Comparison of ENCODE assay signal across 29 mouse cellular contexts in genomic region chr11:79316807-79317345, GRCm38 (mm10). TPM values are rescaled to one million over a fixed set of nuclear protein-coding genes. Genes with fewer than 3 reads are reported as not detected.
DNase-seq lines count a peak whose midpoint lies in the region; ATAC-seq and TF ChIP-seq lines count a peak whose summit lies in the region.
"Had no signal": no experiment of that assay in that cellular context is flagged by ENCODE, and none has a peak within 500 bp of the region (broad histone marks: within the 10 kb centered on the region; RNA-seq: fewer than 3 reads in every experiment).

No protein-coding gene starts in this region.

- H3K36me3 ChIP-seq in forebrain, postnatal 0 days (ENCODE audit: insufficient read depth) = no peaks in the 10 kb centered on the region
- H3K36me3 ChIP-seq in forebrain, embryonic 10.5 days (replicated peaks) = no peaks in the 10 kb centered on the region
- H3K36me3 ChIP-seq: heart, embryonic 10.5 days; heart, embryonic 13.5 days; hindbrain, embryonic 13.5 days; intestine, embryonic 15.5 days had no signal

- ATAC-seq in forebrain, postnatal 0 days = no peak
- no peak for ATAC-seq in erythroid progenitor cell, adult 5-6 weeks (replicated peaks; ENCODE audit: low FRiP score, poor library complexity, severe bottlenecking)
- ATAC-seq: CD4-positive, CD25-positive, alpha-beta regulatory T cell, adult 4 months; intestine, embryonic 15.5 days had no signal

- H3K4me3 ChIP-seq in forebrain, postnatal 0 days (ENCODE audit: low read depth, low read length) = no peak overlapping the region
- no peak overlapping the region for H3K4me3 ChIP-seq in forebrain, embryonic 10.5 days
- H3K4me3 ChIP-seq: heart, adult 2 months; heart, embryonic 10.5 days; heart, embryonic 13.5 days; hindbrain, embryonic 13.5 days; intestine, embryonic 15.5 days had no signal

- no peak for TF ChIP-seq POLR2A in brain, embryonic 14.5 days (IDR thresholded peaks at IDR 0.05; ENCODE audit: borderline replicate concordance, extremely low read depth, insufficient read depth, insufficient read length, poor library complexity, severe bottlenecking)

- 35% methylated on average over 8 of the region's 8 CpGs for WGBS in forebrain, postnatal 0 days
- 79% methylated on average over 8 of the region's 8 CpGs for WGBS in forebrain, embryonic 10.5 days

- peak; percentile 43 for DNase-seq in forebrain, postnatal 0 days
- no peak for DNase-seq in forebrain, embryonic 10.5 days (ENCODE audit: extremely low spot score, low spot score)
- peak; percentile 6 for DNase-seq in left cerebral cortex, postnatal 4 days
- no peak for DNase-seq in left cerebral cortex, adult 18-20 months (ENCODE audit: low spot score in 2 of 2)
- peak; percentile 14 for DNase-seq in adipocyte (ENCODE audit: low spot score)
- peak; percentile 78 for DNase-seq in brain, embryonic 14.5 days (ENCODE audit: low read depth)
- no peak for DNase-seq in spleen, postnatal 10 days (ENCODE audit: low spot score in 2 of 2)
- DNase-seq: adrenal gland, adult 8-10 months; adrenal gland, postnatal 25 days; cerebellum, adult 18-20 months; cerebellum, adult 9-10 months; cerebellum, postnatal 14 days; gastrocnemius, postnatal 36 days; heart, adult 2 months; kidney, adult 11 months had no signal

- no peak overlapping the region for H3K9ac ChIP-seq in forebrain, postnatal 0 days
- H3K9ac ChIP-seq: heart, embryonic 13.5 days; hindbrain, embryonic 13.5 days; intestine, embryonic 15.5 days had no signal

- no peaks in the 10 kb centered on the region for H3K9me3 ChIP-seq in forebrain, postnatal 0 days (ENCODE audit: low read length)
- H3K9me3 ChIP-seq in forebrain, embryonic 10.5 days = no peaks in the 10 kb centered on the region
- H3K9me3 ChIP-seq: heart, embryonic 10.5 days; heart, embryonic 13.5 days; hindbrain, embryonic 13.5 days; intestine, embryonic 15.5 days had no signal

- TF ChIP-seq CTCF in forebrain, postnatal 0 days (IDR thresholded peaks at IDR 0.05; ENCODE audit: low read depth) = no peak
- TF ChIP-seq CTCF in brain, embryonic 14.5 days (IDR thresholded peaks at IDR 0.05; ENCODE audit: borderline replicate concordance, extremely low read depth, insufficient read depth, insufficient read length) = no peak

- H3K27ac ChIP-seq in forebrain, postnatal 0 days (ENCODE audit: low read depth, low read length) = no peak overlapping the region
- no peak overlapping the region for H3K27ac ChIP-seq in forebrain, embryonic 10.5 days
- H3K27ac ChIP-seq: heart, adult 2 months; heart, embryonic 10.5 days; heart, embryonic 13.5 days; hindbrain, embryonic 13.5 days; intestine, embryonic 15.5 days had no signal

- intact Hi-C loops in left cerebral cortex, postnatal 4 days (cut with DNase I) = no loop called here

- no peak overlapping the region for H3K4me2 ChIP-seq in forebrain, postnatal 0 days (ENCODE audit: low read depth)
- H3K4me2 ChIP-seq: heart, embryonic 13.5 days; hindbrain, embryonic 13.5 days; intestine, embryonic 15.5 days had no signal

- H3K27me3 ChIP-seq in forebrain, postnatal 0 days (ENCODE audit: insufficient read depth, low read length) = no peaks in the 10 kb centered on the region
- H3K27me3 ChIP-seq in forebrain, embryonic 10.5 days (ENCODE audit: poor library complexity, severe bottlenecking) = no peaks in the 10 kb centered on the region
- H3K27me3 ChIP-seq: heart, embryonic 13.5 days; hindbrain, embryonic 13.5 days; intestine, embryonic 15.5 days had no signal

- no peaks in the 10 kb centered on the region for H3K4me1 ChIP-seq in forebrain, postnatal 0 days (ENCODE audit: insufficient read depth)
- peaks cover 11% of the 10 kb centered on the region for H3K4me1 ChIP-seq in forebrain, embryonic 10.5 days
- H3K4me1 ChIP-seq: heart, embryonic 13.5 days; hindbrain, embryonic 13.5 days; intestine, embryonic 15.5 days had no signal

RNA-seq across cellular contexts. Expression of gene Gm9964, which starts 20.2 kb away (rescaled TPM):
- not detected in 2 replicates for total RNA-seq in forebrain, postnatal 0 days (2014; rRNA removed)
- polyA plus RNA-seq in forebrain, postnatal 0 days (2015; fragmentation: Nextera tagmentation; extraction: Ambion mirVana) = not detected in 2 replicates
- 0.22 TPM in 1 of 2 replicates, not detected in the other for polyA plus RNA-seq in forebrain, embryonic 10.5 days (2016; fragmentation: Nextera tagmentation; extraction: Ambion mirVana)
- total RNA-seq in left cerebral cortex, postnatal 4 days (2021) = under 1 TPM in 1 of 2 experiments, not detected in 1; 0.52 TPM
- total RNA-seq in left cerebral cortex, adult 18-20 months (2021) = under 1 TPM in 1 of 2 experiments, not detected in 1; 0.49 TPM
- polyA plus RNA-seq in brain, embryonic 14.5 days (2012; rRNA removed) = not detected in 2 replicates
- not detected in 2 replicates for total RNA-seq in erythroid progenitor cell, adult 5-6 weeks (2015; ENCODE audit: low replicate concordance)
- not detected in 2 replicates for total RNA-seq in erythroid progenitor cell, adult 5-6 weeks (2017; ENCODE audit: low replicate concordance)
- total RNA-seq: adrenal gland, adult 8-10 months; adrenal gland, postnatal 25 days; gastrocnemius, postnatal 36 days; granulocyte monocyte progenitor cell, adult 5-6 weeks; heart, postnatal 25 days; hematopoietic stem cell, adult 5-6 weeks; MEL had no signal
- polyA plus RNA-seq: C2C12; CD4-positive, CD25-positive, alpha-beta regulatory T cell, adult 4 months; embryonic facial prominence, embryonic 11.5 days; embryonic facial prominence, embryonic 14.5 days; heart, adult 2 months; heart, embryonic 10.5 days; heart, embryonic 13.5 days; heart, embryonic 16.5 days; intestine, embryonic 15.5 days had no signal

RNA-seq across cellular contexts. Expression of gene Nf1, which starts 22.6 kb away (rescaled TPM):
- 61.1 and 72.6 TPM in 2 replicates for total RNA-seq in forebrain, postnatal 0 days (2014; rRNA removed)
- polyA plus RNA-seq in forebrain, postnatal 0 days (2015; fragmentation: Nextera tagmentation; extraction: Ambion mirVana) = 4.3 and 5.5 TPM in 2 replicates
- 6.0 and 7.4 TPM in 2 replicates for polyA plus RNA-seq in forebrain, embryonic 10.5 days (2016; fragmentation: Nextera tagmentation; extraction: Ambion mirVana)
- total RNA-seq in left cerebral cortex, postnatal 4 days (2021) = 100 to 1,000 TPM; 102 to 107 TPM
- total RNA-seq in left cerebral cortex, adult 18-20 months (2021) = 100 to 1,000 TPM; 121 to 123 TPM
- polyA plus RNA-seq in brain, embryonic 14.5 days (2012; rRNA removed) = 27.8 and 41.7 TPM in 2 replicates
- total RNA-seq in erythroid progenitor cell, adult 5-6 weeks (2015; ENCODE audit: low replicate concordance) = 6.3 and 9.7 TPM in 2 replicates
- 3.6 and 5.7 TPM in 2 replicates for total RNA-seq in erythroid progenitor cell, adult 5-6 weeks (2017; ENCODE audit: low replicate concordance)

Comparison
In these comparisons a context has a peak if more than half of its experiments do, and no peak if none do; other contexts are left out.
1. DNase-seq: peak in forebrain, postnatal 0 days (single experiment), left cerebral cortex, postnatal 4 days (single experiment), adipocyte (single experiment) and brain, embryonic 14.5 days (single experiment); none in forebrain, embryonic 10.5 days (single experiment), left cerebral cortex, adult 18-20 months (0 of 2) and spleen, postnatal 10 days (0 of 2).